Mouse (Mus musculus): ENCODE measurements around the gene Prss53.

GRCm38 (mm10) chr7:127887781-127888180 is 3.0 kb downstream of the Prss53 start:
- TF ChIP-seq EP300 (IDR thresholded peaks at IDR 0.05; ENCODE audit: low read depth) (no peak), CTCF (IDR thresholded peaks at IDR 0.05; ENCODE audit: low read depth) (no peak)

All from liver, embryonic 14.5 days (tissue).